Mouse (Mus musculus) myocyte (in vitro differentiated cells): Measurements from ENCODE around the gene Dhx30.

Source experiments
- POLR2A ChIP-seq: IDR thresholded peaks from one replicate; pipeline ENCODE4 v1.6.1; 2011; ENCODE audit warnings: low read depth, mild to moderate bottlenecking, control low read depth, moderate library complexity; ENCODE audit not compliant: insufficient read length
- POLR2AphosphoS2 ChIP-seq: IDR thresholded peaks from one replicate; pipeline ENCODE4 v1.6.1; 2011; ENCODE audit warnings: low read depth, control low read depth; ENCODE audit not compliant: insufficient read length

GRCm38 (mm10) chr9:110068745-110069144 lies 48.9 kb downstream of the Dhx30 start:
- TF ChIP-seq POLR2A: no peak
- TF ChIP-seq POLR2AphosphoS2: no peak
